Mouse (Mus musculus) ES-Bruce4 (cell line): ENCODE results near the gene Aacs. TPM values are rescaled to one million over a fixed set of nuclear protein-coding genes. Genes with fewer than 3 reads are reported as not detected.
"Not testable (repeated sequence)": the region's sequence is repeated elsewhere in the genome, so short reads cannot be mapped to it uniquely, and the experiment has no call there.

ENCODE experiments used
- H3K27ac ChIP-seq: 2 replicates; pipeline ENCODE4 v1.5.1; 2012; ENCODE audit warnings: low read length, inconsistent platforms; ENCODE audit not compliant: insufficient read depth
- H3K27me3 ChIP-seq: 2 replicates; pipeline ENCODE4 v1.6.1; 2012; ENCODE audit warnings: mild to moderate bottlenecking, low read length, inconsistent platforms; ENCODE audit not compliant: control insufficient read depth, poor library complexity, insufficient read depth, severe bottlenecking
- H3K36me3 ChIP-seq: 2 replicates; pipeline ENCODE4 v1.6.1; 2012; ENCODE audit warnings: inconsistent platforms, mild to moderate bottlenecking, low read length, moderate library complexity; ENCODE audit not compliant: control insufficient read depth, poor library complexity, insufficient read depth, severe bottlenecking
- H3K4me1 ChIP-seq: one replicate; pipeline ENCODE4 v1.8.1; 2011; ENCODE audit warnings: low read length; ENCODE audit not compliant: control insufficient read depth, insufficient read depth
- H3K4me3 ChIP-seq: 2 replicates; pipeline ENCODE4 v1.5.1; 2011; ENCODE audit warnings: low read depth, mild to moderate bottlenecking, low read length
- H3K9ac ChIP-seq: 2 replicates; pipeline ENCODE4 v1.6.1; 2012; ENCODE audit warnings: low read depth, mild to moderate bottlenecking, inconsistent platforms; ENCODE audit not compliant: poor library complexity, severe bottlenecking
- H3K9me3 ChIP-seq: replicated peaks from 2 replicates; pipeline ENCODE4 v1.6.1; 2012; ENCODE audit warnings: mild to moderate bottlenecking, low read length, inconsistent platforms; ENCODE audit not compliant: control insufficient read depth, poor library complexity, insufficient read depth, severe bottlenecking
- CTCF ChIP-seq: IDR thresholded peaks from one replicate; pipeline ENCODE4 v1.8.1; 2011; ENCODE audit warnings: low read depth, low read length
- EP300 ChIP-seq: IDR thresholded peaks from 2 replicates; pipeline ENCODE4 v1.6.1; 2011; ENCODE audit warnings: low read depth, low read length; ENCODE audit not compliant: insufficient read depth
- POLR2A ChIP-seq: IDR thresholded peaks from one replicate; pipeline ENCODE4 v1.8.1; 2011; ENCODE audit warnings: low read length; ENCODE audit not compliant: insufficient read depth
- polyA plus RNA-seq: library from polyadenylated mRNA; stranded (reverse); fragments of >200 nt; gene quantifications from 2 replicates; pipeline ENCODE4 v1.2.4, GENCODE M21; 2011; ENCODE audit warnings: low read depth; ENCODE audit not compliant: missing spikeins, insufficient read depth, insufficient read length

Gene Aacs
- polyA plus RNA-seq, 1 experiment, result 26.3 TPM

GRCm38 (mm10) chr5:125486088-125486487 lies 10.5 kb downstream of the Aacs start:
- no peaks in the 10 kb centered on the region for H3K9me3 ChIP-seq
- no peak for TF ChIP-seq POLR2A
- no peak overlapping the region for H3K27ac ChIP-seq
- H3K4me3 ChIP-seq, result no peak overlapping the region
- H3K4me1 ChIP-seq, result no peaks in the 10 kb centered on the region
- H3K9ac ChIP-seq, result no peak overlapping the region
- no peaks in the 10 kb centered on the region for H3K27me3 ChIP-seq
- H3K36me3 ChIP-seq, result no peaks in the 10 kb centered on the region

GRCm38 (mm10) chr5:125487375-125488115 lies 11.9 kb downstream of the Aacs start:
- Histone ChIP-seq H3K27ac (no peak overlapping the region), H3K36me3 (no peaks in the 10 kb centered on the region)
- no peak for TF ChIP-seq CTCF
- no peak for TF ChIP-seq EP300

GRCm38 (mm10) chr5:125488116-125488455 lies 12.5 kb downstream of the Aacs start:
- H3K4me3 ChIP-seq, result no peak overlapping the region
- H3K27ac ChIP-seq, result no peak overlapping the region
- no peak overlapping the region for H3K9ac ChIP-seq
- H3K4me1 ChIP-seq, result no peaks in the 10 kb centered on the region
- no peaks in the 10 kb centered on the region for H3K27me3 ChIP-seq
- no peaks in the 10 kb centered on the region for H3K36me3 ChIP-seq
- no peaks in the 10 kb centered on the region for H3K9me3 ChIP-seq
- TF ChIP-seq EP300 (no peak), POLR2A (no peak), CTCF (peak; percentile 36)

More at GRCm38 (mm10) chr5:125487375-125488115, 11.9 kb downstream of the Aacs start:
- H3K27me3 ChIP-seq, result no peaks in the 10 kb centered on the region
- H3K9me3 ChIP-seq, result no peaks in the 10 kb centered on the region
- H3K4me3 ChIP-seq, result no peak overlapping the region
- no peaks in the 10 kb centered on the region for H3K4me1 ChIP-seq
- H3K9ac ChIP-seq, result no peak overlapping the region

GRCm38 (mm10) chr5:125488953-125489352 lies 13.3 kb downstream of the Aacs start:
- not testable (repeated sequence) for H3K36me3 ChIP-seq, H3K27ac ChIP-seq, H3K4me3 ChIP-seq, H3K4me1 ChIP-seq, H3K27me3 ChIP-seq, H3K9me3 ChIP-seq, H3K9ac ChIP-seq
- peak; percentile 34 for TF ChIP-seq CTCF

GRCm38 (mm10) chr5:125491107-125491506 lies 15.5 kb downstream of the Aacs start:
- no peaks in the 10 kb centered on the region for H3K27me3 ChIP-seq
- H3K4me3 ChIP-seq, result no peak overlapping the region
- no peaks in the 10 kb centered on the region for H3K9me3 ChIP-seq
- H3K9ac ChIP-seq, result no peak overlapping the region
- TF ChIP-seq POLR2A (no peak), EP300 (no peak), CTCF (no peak)
- H3K36me3 ChIP-seq, result no peaks in the 10 kb centered on the region
- no peak overlapping the region for H3K27ac ChIP-seq
- no peaks in the 10 kb centered on the region for H3K4me1 ChIP-seq

- Histone ChIP-seq H3K4me3 (no peak overlapping the region), H3K9me3 (no peaks in the 10 kb centered on the region), H3K36me3 (no peaks in the 10 kb centered on the region), H3K4me1 (no peaks in the 10 kb centered on the region), H3K9ac (no peak overlapping the region), H3K27me3 (no peaks in the 10 kb centered on the region), H3K27ac (no peak overlapping the region)
- no peak for TF ChIP-seq CTCF
Measured at GRCm38 (mm10) chr5:125492379-125493092, 16.9 kb downstream of the Aacs start.
